In the genomic region with DNA sequence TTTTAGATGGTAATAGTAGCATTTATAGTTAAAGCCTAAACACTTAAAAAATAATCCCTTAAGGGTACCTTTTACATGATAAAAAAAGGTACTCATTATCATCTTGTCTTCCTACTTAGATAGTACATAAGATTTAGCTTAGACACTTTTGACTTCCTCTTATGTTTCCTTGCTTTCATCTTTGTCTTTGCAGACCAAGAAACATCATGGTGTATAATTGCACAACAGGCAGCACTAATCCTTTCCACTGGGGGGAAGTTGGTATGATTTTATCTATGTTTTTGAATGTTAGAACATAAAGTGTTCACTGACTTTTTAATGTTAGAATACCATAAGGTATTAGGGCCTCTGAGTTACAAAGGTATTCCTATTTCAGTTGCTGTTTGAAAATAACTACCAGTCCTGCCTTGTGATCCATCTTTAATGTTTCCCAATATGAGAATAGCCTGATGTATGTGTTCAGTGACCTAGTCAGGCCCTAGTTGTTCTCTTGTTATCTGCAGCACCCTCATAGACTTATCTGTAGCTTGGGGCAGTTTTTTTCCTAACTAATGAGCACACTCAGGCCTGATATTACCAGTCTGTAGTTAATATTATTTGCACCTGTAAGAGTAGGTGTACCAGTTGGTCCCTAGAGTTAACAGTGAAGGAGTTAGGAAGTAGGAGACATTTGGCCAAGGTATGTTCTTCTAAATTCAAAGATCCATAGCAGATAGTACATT, we compare ENCODE assay signal across 18 mouse cellular contexts. TPM values are rescaled to one million over a fixed set of nuclear protein-coding genes. Genes with fewer than 3 reads are reported as not detected.
DNase-seq lines count a peak whose midpoint lies in the region; ATAC-seq lines count a peak whose summit lies in the region.
"Had no signal": no experiment of that assay in that cellular context is flagged by ENCODE, and none has a peak within 500 bp of the region (broad histone marks: within the 10 kb centered on the region; RNA-seq: fewer than 3 reads in every experiment).

No protein-coding gene starts in this region.

- ATAC-seq in common myeloid progenitor, adult 5-6 weeks (replicated peaks; ENCODE audit: low read depth, poor library complexity, severe bottlenecking), result peak; percentile 50
- ATAC-seq in liver, embryonic 15.5 days (ENCODE audit: insufficient read depth), result peak; percentile 71
- ATAC-seq in megakaryocyte-erythroid progenitor cell, adult 5-6 weeks (replicated peaks; ENCODE audit: low FRiP score, low TSS enrichment, poor library complexity, severe bottlenecking), result peak; percentile 66
- ATAC-seq: forebrain, embryonic 16.5 days had no signal

- no peak overlapping the region for H3K4me3 ChIP-seq in liver, embryonic 15.5 days (replicated peaks)
- H3K4me3 ChIP-seq: embryonic facial prominence, embryonic 13.5 days; forebrain, embryonic 12.5 days; heart, embryonic 13.5 days; hindbrain, embryonic 15.5 days had no signal

- H3K36me3 ChIP-seq in liver, embryonic 15.5 days (replicated peaks), result peaks cover 19% of the 10 kb centered on the region

- DNase-seq in 416B (ENCODE audit: low read depth), result peak; percentile 58
- no peak for DNase-seq in layer of hippocampus, postnatal 10 days (ENCODE audit: low spot score in 2 of 2)
- DNase-seq in gastrocnemius, postnatal 36 days, result no peak
- DNase-seq: adrenal gland, postnatal 10 days; cerebellum, adult 11 months; cerebellum, adult 8-10 months; cerebellum, postnatal 14 days; gastrocnemius, postnatal 14 days; heart, adult 11 months; heart, postnatal 36 days had no signal

- intact Hi-C loops in gastrocnemius, postnatal 36 days (cut with DNase I), result no loop called here

- H3K4me1 ChIP-seq in liver, embryonic 15.5 days (replicated peaks), result no peaks in the 10 kb centered on the region
- H3K4me1 ChIP-seq: embryonic facial prominence, embryonic 13.5 days; forebrain, embryonic 12.5 days; heart, embryonic 13.5 days; hindbrain, embryonic 15.5 days had no signal

- no peaks in the 10 kb centered on the region for H3K9me3 ChIP-seq in liver, embryonic 15.5 days (replicated peaks)
- H3K9me3 ChIP-seq: embryonic facial prominence, embryonic 13.5 days; forebrain, embryonic 12.5 days; heart, embryonic 13.5 days; hindbrain, embryonic 15.5 days had no signal

- H3K27me3 ChIP-seq in liver, embryonic 15.5 days, result no peaks in the 10 kb centered on the region
- H3K27me3 ChIP-seq: embryonic facial prominence, embryonic 13.5 days; forebrain, embryonic 12.5 days; heart, embryonic 13.5 days; hindbrain, embryonic 15.5 days had no signal

- H3K27ac ChIP-seq in liver, embryonic 15.5 days (replicated peaks), result no peak overlapping the region
- H3K27ac ChIP-seq: embryonic facial prominence, embryonic 13.5 days; forebrain, embryonic 12.5 days; heart, embryonic 13.5 days; hindbrain, embryonic 15.5 days had no signal

- no peak overlapping the region for H3K4me2 ChIP-seq in liver, embryonic 15.5 days
- H3K4me2 ChIP-seq: embryonic facial prominence, embryonic 13.5 days; forebrain, embryonic 12.5 days; heart, embryonic 13.5 days; hindbrain, embryonic 15.5 days had no signal

- H3K9ac ChIP-seq in liver, embryonic 15.5 days, result no peak overlapping the region
- H3K9ac ChIP-seq: embryonic facial prominence, embryonic 13.5 days; forebrain, embryonic 12.5 days; heart, embryonic 13.5 days; hindbrain, embryonic 15.5 days had no signal

RNA-seq across cellular contexts. Expression of a gene that starts 38.3 kb away (rescaled TPM):
- total RNA-seq in common myeloid progenitor, adult 5-6 weeks (2017), result 121 and 130 TPM in 2 replicates
- polyA plus RNA-seq in liver, embryonic 15.5 days (2015; fragmentation: Nextera tagmentation; extraction: Ambion mirVana), result 20.7 and 22.2 TPM in 2 replicates
- 93.3 and 99.3 TPM in 2 replicates for total RNA-seq in megakaryocyte-erythroid progenitor cell, adult 5-6 weeks (2014; fragmentation: Nextera tagmentation)
- total RNA-seq in megakaryocyte-erythroid progenitor cell, adult 5-6 weeks (2017), result 79.9 and 107 TPM in 2 replicates
- total RNA-seq in layer of hippocampus, postnatal 10 days (2021), result 100 to 1,000 TPM; 108 to 136 TPM
- total RNA-seq in gastrocnemius, postnatal 36 days (2021), result 1 to 10 TPM; 8.9 to 9.2 TPM

Comparison
In these comparisons a context has a peak if more than half of its experiments do, and no peak if none do; other contexts are left out.
1. RNA of a gene that starts 38.3 kb away (total RNA-seq): 108 to 136 TPM in layer of hippocampus, postnatal 10 days, 121 to 130 TPM in common myeloid progenitor, adult 5-6 weeks and 79.9 to 107 TPM in megakaryocyte-erythroid progenitor cell, adult 5-6 weeks; 8.9 to 9.2 TPM in gastrocnemius, postnatal 36 days; every median in the first group is over 4 times any median in the second.
2. Peak in every context shown above with its lines, with median percentiles within 50 percentile points of each other: ATAC-seq.